Mouse (Mus musculus) right cerebral cortex, postnatal 4 days (tissue): ENCODE results near the gene Acly.

Experiments
- DNase-seq: peaks from one replicate; pipeline ENCODE4 v3.0.0-alpha.2; 2022

Gene Acly

GRCm38 (mm10) chr11:100527458-100528374 lies at the start of gene Acly:
Acly (minus strand) TSS chr11:100528000.
- DNase-seq = peak; percentile 99

GRCm38 (mm10) chr11:100576256-100576655 lies 48.5 kb upstream of the Acly start:
- DNase-seq = no peak

- peak; percentile 30 for DNase-seq
These were observed 47.7 kb upstream of the Acly start for GRCm38 (mm10) chr11:100575484-100575855.

DNA sequence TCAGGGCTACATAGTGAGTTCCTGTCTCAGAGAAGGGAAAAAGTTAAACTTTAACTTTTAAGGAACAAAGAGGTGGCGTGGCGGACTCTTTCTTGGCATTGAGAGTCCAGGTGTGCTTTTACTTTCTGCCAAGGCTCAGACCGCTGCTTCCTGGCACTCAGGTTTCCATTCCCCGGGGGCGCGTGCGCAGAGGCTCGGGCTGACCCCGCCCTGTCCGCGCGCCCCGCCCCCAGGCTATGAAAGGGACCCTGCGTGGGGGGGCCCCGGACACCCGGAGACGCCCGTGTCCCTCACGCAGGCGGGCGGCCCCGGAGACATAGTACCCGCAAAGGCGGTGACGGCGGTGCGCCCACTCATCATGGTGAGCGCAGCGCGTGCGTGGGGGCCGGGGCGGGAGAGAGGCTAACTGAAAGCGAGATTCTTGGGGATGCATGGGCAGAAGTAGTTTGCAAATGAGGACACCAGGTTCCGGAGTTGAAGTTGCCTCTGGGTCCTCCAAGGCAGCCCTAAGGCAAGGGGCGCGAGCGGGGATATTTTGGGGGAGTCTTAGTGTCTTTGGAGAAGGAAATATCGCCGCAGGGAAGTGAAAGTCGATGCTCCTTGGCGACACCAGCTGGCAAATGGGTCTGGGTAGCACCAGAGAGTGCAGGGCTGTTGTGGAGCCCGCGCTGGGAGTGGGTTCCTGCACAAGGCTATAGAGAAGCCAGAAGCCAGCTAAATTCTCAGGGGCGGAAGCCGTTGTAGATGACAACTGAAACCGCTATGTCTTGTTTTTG lies 47.1 kb upstream of the Acly start, which contains the start of gene Cnp:
TSS of gene Cnp (plus strand) at position 197 of the 776 bp plus-strand sequence.
- peak; percentile 71 for DNase-seq

DNA sequence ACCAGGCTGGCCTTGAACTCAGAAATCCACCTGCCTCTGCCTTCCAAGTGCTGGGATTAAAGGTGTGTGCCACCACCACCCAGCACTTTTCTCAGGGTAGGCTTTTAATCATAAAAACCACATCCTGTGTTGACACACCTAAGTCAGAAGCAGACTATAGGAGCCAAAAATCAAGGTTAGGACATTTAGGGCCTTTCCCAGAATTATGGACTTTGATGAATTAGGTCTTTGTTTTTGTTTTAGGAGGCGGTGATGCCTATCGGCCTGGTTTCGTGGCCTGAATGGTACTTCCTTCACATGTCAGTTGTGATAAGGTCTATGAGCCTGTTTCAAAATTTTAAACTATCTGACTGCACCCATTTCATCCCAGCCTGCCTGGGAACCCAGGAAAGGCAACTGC lies 46.4 kb upstream of the Acly start:
- no peak for DNase-seq

- no peak for DNase-seq
These were observed 43.4 kb upstream of the Acly start for GRCm38 (mm10) chr11:100571202-100571567.

DNA sequence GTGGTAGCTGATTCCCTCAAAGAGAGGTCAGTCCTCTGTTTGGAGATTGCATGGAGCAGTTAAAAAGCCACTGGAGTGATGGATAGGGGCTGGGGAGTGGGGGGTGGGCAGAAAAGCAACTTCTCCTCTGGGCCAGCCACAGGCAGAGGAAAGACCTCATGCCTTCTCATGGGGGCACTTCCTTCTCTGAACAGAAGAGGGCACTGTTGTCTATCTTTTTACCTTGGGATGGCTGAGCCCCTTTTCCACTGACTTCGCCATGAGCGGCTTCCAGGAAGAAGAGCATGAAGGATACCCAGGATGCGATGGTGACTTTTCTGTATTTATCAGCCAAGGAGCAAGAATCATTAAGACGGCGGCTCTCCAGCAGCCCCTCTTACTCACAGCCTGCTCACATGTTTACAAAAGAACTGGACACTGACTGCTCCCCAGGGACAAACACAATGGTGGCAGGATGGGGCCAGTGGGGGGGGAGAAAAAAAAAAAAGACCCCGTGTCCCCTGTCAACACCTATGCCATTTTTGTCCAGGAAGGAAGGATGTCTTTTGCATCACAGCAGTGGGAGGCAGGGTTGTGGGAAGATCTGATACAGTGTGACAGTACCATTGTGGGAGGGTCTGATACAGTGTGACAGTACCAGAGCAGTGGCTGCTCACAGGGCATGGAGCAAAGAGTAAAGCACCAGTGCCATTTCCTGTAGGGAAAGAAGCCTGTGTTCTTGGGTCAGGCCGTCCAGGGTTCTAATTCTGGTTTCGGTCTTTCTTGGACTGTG lies 42.8 kb upstream of the Acly start:
- DNase-seq = peak; percentile 72

DNA sequence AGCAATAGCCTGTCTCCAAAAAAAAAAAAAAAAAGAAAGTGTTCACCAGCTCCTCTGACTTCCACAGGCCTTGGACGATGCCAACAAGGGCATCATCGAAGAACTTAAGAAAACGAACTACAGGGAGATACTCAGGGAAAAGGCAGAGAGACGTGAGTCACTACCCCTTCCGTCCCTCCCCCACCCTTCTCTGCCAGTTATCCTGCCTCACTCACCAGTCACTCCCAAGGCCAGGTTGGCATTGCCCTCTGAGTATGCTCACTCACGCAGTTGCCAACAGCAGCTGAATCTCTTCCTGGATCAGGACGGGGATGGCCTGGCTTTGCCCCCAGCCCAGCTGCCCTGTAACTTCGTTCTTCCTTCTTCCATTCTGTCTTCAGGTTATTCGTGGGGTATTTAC lies 42.0 kb upstream of the Acly start:
- DNase-seq = no peak

GRCm38 (mm10) chr11:100568692-100569091 lies 40.9 kb upstream of the Acly start:
- no peak for DNase-seq

- no peak for DNase-seq
These were observed 40.0 kb upstream of the Acly start for GRCm38 (mm10) chr11:100567815-100568245.

- DNase-seq = no peak
These were observed 39.4 kb upstream of the Acly start for GRCm38 (mm10) chr11:100567229-100567628.

GRCm38 (mm10) chr11:100564703-100565102 lies 36.9 kb upstream of the Acly start:
- DNase-seq = no peak

GRCm38 (mm10) chr11:100564297-100564696 lies 36.5 kb upstream of the Acly start:
- peak; percentile 53 for DNase-seq

DNA sequence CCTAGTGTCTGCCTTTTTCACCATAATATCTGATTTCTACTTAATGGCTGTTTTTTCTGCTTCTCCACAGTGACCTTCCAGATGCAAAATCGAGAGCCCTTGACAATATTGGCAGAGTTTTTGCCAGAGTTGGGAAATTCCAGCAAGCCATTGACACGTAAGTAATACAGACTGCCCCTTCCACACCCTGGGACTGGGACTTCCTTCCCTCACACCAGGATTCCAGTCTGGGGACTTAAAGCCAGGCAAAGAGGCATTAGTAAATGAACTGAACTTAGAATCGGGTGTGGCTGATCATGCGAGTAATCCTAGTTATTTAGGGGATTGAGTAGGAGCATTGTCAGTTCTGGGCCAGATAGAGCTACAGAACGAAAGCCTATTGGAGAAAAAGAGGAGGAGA lies 33.9 kb upstream of the Acly start:
- DNase-seq = no peak

GRCm38 (mm10) chr11:100559476-100559875 lies 31.7 kb upstream of the Acly start:
- no peak for DNase-seq

- no peak for DNase-seq
These were observed 29.8 kb upstream of the Acly start for GRCm38 (mm10) chr11:100557563-100557962.

DNA sequence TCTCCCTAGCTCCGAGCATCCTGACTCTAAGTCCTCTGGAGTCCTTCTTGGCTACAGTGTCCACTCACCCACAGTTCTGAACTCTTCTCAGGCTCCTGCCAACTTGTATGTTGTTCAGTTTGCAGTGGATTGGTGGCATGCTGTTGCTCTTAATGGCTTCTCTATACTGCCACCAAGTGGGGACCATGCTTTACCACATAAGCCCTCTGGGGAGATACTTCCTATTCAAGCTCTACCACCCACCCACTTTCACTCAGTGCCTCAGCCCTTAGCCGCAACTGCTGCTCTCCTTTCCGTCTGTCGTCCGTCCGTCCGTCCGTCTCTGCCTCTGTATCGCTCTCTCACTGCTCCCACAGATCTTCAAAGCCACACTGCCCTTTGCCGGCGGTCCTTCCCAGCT lies 27.8 kb upstream of the Acly start:
- DNase-seq = peak; percentile 39

- DNase-seq = no peak
These were observed 25.0 kb upstream of the Acly start for GRCm38 (mm10) chr11:100552842-100553241.

DNA sequence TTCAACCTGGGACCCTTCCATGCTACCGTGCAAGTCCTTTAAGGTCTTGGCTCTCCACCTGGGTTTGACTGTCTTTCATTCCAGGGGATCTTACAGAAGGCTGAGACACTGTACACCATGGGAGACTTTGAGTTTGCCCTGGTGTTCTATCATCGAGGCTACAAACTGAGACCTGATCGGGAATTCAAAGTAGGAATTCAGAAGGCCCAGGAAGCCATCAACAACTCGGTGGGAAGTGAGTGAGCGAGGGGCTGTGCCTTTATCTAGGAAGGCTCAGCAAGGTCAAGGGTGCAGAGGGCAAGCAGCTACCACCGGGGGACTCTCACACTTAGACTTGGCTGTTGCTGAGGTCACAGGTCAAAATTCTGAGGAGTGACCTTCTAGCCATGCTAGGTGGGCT lies 22.3 kb upstream of the Acly start:
- DNase-seq = no peak

- DNase-seq = no peak
These were observed 21.7 kb upstream of the Acly start for GRCm38 (mm10) chr11:100549466-100549865.

DNA sequence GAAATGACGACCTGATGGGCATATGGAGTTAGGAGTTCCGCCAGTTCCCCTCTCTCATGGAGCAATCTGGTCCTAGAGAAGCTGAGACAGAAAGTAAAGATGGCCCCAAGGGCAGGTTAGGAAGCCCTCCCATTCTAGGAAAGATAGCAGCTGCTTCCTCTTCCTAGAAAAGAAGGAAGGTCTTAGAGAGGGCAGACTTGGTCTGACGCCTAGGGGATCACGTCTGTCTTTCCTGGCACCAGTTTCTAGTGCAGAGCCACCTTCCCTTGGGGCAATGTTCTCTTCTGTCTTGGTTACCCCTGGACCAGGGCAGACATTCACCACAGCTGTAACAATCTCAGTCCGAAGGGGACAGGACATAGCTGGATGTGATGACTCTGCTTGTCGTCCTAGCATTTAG lies 20.3 kb upstream of the Acly start:
- DNase-seq = no peak

DNA sequence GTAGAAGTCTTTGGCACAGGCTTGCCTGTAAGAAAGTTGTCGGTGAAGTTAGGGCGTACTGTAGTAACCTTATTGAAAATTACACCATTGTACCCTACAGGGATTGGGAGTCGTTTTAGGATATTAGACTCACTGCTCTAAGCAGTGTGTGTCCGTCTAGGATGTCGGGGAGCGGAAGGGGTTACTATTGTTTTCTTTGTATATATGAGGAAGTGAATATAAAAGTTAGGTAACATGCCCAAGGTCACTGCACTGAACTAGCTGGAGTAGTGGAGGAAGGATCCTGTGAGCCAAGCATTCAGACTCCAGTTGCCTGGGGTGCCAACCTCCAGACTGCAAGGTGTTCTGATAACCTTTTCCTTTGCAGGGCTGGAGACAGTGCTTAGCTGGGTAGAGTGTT lies 19.2 kb upstream of the Acly start:
- no peak for DNase-seq

DNA sequence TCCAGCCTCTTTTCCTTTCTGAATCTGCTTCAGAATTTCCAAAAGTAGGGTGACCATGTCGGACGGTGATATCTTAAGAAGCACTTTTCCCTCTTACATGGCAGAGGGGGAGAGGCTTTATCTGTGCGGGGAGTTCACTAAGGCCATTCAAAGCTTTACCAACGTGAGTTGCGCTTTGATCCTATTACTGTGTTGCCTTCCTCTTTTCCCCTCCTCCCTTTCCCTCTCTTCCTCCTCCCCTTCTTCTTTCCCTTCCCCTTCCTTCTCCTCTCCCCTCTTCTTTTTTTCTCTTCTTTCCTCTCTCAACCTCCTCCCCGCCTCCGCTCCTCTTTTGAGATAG lies 17.9 kb upstream of the Acly start:
- no peak for DNase-seq
